Mouse (Mus musculus) urinary bladder, postnatal 14 days (tissue): ENCODE data around the gene Nanos3.

Experiments
- DNase-seq: peaks from one replicate; pipeline ENCODE4 v3.0.0; 2021; ENCODE audit warnings: low spot score

Nanos3 gene

GRCm38 (mm10) chr8:84201545-84202245, 16.7 kb upstream of the Nanos3 start:
- DNase-seq = peak; percentile 85

GRCm38 (mm10) chr8:84200652-84201544, 15.9 kb upstream of the Nanos3 start:
- peak; percentile 85 for DNase-seq

- no peak for DNase-seq
These were observed 15.1 kb upstream of the Nanos3 start for GRCm38 (mm10) chr8:84200126-84200555.

GRCm38 (mm10) chr8:84199348-84200125, 14.5 kb upstream of the Nanos3 start:
- no peak for DNase-seq

DNA sequence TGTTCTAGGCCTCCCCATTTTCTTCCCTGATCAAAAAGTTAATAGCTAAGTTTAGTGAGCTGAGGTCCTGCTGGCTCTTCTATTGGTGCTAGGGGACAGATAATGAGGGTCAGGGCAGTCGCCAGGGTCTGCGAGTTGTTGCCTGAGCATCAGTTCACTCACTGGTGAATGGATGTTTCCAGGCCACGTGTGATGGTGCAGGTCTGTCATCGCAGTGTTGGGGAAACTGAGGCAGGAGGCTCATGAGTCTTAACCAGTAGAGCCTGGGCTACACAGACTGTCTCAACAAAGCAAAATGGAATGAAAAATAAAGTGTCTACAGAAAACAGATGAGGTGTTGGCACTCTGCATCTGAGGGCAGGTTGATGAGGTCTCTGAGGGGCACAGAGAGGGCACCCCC, 13.9 kb upstream of the Nanos3 start:
- DNase-seq = no peak

DNA sequence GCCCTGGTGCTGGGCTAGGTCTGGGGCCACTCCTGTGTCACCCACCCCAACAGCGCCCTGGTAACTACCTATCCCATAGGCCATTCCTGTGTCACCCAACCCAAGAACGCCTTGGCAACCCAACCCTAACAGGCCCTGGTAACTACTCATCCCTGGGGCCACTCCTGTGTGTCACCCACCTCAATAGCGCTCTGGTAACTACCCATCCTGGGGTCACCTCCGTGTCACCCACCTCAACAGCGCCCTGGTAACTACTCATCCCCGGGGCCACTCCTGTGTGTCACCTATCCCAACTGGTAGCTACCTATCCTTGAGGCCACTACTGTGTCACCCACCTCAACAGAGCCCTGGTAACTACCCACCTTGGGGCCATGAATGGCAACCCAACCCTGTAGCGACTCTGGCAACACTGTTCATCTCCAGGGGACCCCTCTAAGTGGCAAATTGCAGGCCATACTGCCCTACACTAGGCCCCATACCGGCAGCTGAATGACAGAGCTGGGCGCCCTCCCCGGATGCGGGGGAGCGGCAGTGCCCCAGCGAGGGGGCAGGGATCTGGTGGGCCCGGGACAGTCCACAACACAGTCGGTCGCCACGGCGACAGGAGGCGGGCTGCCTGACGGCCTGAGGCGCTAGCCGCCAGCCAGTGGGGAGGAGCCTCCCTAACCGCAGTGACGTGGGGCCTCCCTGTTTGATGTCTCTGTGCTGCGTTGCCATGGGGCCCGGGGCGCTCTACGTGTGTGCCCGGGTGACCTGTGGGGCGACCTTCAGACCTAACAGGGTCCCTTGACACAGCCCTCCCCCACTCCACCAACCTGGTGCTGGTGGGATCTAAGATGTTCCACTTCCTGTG, 13.1 kb upstream of the Nanos3 start:
- peak; percentile 91 for DNase-seq

- DNase-seq = peak; percentile 81
These were observed 12.3 kb upstream of the Nanos3 start for GRCm38 (mm10) chr8:84197141-84197921.

DNA sequence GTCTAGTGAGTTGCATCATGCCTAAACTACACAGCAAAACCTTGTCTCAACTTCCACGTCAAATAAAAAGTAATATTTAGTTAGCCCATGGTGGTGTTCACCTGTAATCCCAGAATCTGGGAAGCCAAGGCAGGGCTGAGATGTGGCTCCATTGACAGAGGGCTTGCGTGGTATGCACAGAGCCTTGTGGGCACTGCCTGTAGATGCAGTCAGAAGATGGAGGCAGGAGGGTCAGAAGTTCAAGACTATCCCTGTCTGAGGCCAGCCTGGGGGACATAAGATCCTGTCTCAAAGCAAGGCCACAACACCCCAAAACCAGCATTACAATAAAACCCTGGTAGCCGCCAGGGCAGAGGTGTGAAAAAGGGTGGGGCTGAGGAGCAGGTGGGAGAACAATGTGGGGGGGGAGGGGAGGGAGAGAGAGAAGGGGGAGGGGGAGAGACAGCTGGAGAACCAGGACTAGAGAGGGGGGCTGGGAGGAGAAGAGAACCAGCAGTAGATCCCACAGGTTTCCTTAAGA, 9.3 kb upstream of the Nanos3 start:
- DNase-seq = no peak

- DNase-seq = no peak
These were observed 8.5 kb upstream of the Nanos3 start for GRCm38 (mm10) chr8:84193566-84193965.

- no peak for DNase-seq
These were observed 8.1 kb upstream of the Nanos3 start for GRCm38 (mm10) chr8:84193161-84193560.

- peak; percentile 88 for DNase-seq
These were observed 7.5 kb upstream of the Nanos3 start for GRCm38 (mm10) chr8:84192555-84192954.

GRCm38 (mm10) chr8:84192023-84192422, 7.0 kb upstream of the Nanos3 start:
- DNase-seq = peak; percentile 91

- DNase-seq = no peak
These were observed 5.3 kb upstream of the Nanos3 start for GRCm38 (mm10) chr8:84190191-84190867.

DNA sequence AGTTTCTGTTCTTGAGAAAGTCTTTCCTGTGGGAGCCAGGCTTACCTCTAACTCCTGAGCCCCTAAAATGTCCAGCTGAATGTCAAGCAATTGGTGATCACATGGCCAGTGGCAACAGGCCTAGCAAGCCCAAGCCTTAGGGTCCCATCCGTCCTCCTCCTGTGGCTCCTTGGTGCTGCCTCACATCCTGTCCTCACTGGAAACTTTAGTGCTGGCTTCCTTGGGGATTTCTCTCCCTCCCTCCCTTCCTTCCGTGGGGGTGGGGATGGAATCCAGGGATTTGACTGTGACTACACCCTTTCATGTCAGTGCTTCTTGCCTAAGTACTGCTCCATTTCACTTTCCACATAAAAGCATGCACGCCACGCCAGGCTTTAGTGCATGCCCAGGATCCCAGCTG, 4.6 kb upstream of the Nanos3 start:
- DNase-seq = no peak

GRCm38 (mm10) chr8:84188671-84189070, 3.7 kb upstream of the Nanos3 start:
- DNase-seq = no peak

DNA sequence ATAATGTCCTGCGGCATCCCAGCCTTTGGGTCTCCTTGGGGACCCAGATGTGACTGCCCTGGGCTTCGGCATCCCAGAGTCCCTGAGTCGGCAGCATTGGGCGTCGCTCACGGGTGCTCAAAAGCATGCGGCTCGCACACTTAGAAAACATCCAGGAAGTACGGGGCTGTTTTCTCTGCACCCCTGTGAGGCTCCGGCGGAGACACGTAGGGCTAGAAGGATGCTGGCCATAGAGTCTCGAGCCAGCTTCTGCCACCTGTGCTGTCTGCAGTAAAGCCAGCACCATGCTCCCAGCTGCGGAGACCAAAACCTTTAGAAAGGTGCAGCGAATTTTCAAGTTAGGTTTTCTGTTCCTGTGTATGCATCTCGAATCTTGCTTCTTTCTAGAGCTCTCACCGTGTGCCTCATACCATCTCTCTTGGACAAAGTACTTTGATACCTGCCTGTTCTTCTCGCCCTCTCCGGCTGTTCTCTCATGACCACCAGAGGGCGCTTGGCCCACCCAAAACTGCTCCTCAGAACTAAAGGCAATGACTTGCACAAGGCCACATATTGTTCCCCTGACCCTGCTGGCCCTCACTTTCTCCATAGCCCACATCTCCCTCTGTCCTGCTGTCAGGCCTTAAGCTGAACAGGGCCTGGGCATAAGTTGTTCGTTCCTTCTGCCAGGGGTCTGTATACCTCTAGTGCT, 2.2 kb upstream of the Nanos3 start:
- peak; percentile 63 for DNase-seq

DNA sequence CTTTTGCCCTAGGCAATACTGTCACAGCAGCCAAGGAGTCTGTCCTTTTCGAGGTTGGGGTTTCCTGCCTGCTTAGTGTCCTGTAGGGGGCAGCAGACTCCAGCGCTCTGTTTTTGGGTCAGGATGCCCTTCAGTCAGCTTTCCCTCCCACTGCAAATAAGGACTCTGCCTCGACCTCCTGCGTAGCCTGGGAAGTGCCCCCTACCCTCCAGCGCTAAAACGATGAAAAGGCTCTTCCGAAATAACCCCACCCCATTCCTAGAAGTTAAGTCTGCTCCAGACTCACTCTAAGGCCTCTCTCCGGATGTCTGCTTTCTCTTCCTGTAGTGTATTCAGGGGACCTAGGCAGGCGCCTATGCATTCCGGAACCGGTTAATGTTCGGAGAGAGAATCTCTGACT, 1.5 kb upstream of the Nanos3 start:
- DNase-seq = peak; percentile 75

DNA sequence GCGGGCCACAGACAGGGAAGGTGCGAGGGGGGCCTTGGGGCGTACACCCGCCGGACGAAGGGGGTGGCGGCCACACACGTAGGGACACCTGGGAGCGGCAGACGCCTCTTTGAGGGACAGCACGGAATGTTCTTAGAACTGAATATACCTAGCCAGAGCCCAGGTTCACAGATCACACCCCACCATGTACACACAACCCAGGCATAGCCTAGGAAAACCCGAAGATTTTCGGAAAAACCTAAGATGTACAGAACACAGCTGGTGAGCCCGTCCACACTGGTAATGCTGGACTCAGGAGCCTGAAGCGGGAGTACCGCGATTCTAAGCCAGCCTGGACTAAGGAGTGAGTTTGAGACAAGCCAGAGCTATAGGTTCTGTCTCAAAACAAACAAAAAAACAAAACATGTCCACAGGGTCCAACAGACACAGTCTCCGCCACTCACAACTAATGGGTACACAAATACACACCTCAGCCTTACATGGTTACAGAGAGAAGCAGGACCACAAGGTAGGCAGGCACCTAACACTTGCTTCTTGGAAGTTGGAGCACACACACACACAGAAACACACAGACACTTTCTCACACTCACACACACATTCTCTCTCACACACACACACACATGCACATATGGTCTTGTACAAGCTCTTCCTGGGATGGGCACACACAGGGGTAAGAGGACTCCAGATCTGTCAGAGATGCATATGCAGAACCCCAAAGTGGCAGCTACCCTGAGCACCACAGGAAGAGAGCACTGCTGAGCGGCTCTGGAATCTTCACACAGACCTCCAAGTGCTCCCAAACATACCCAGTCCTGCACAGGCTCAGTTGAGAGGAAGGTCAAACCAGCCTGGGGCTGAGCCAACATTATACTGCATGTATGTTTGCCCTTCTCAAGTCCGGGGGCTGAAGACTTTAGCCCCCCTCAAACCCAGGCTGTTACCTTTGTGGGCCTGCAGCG, 653 bp downstream of the Nanos3 start:
- DNase-seq = no peak
